In genomic region chr7:113146108-113146507, GRCm38 (mm10) we compare ENCODE assay signal across 30 mouse cellular contexts.
DNase-seq lines count a peak whose midpoint lies in the region; ATAC-seq and TF ChIP-seq lines count a peak whose summit lies in the region.
"Had no signal": no experiment of that assay in that cellular context is flagged by ENCODE, and none has a peak within 500 bp of the region (broad histone marks: within the 10 kb centered on the region; RNA-seq: fewer than 3 reads in every experiment).

No protein-coding gene starts in this region.

- H3K79me2 ChIP-seq in CH12.LX (replicated peaks; ENCODE audit: control insufficient read depth, extremely low read depth, insufficient read depth, poor library complexity, severe bottlenecking), result no peaks in the 10 kb centered on the region

- H3K4me3 ChIP-seq in layer of hippocampus, adult 2 months, result no peak overlapping the region
- no peak overlapping the region for H3K4me3 ChIP-seq in CH12.LX (replicated peaks in 1 of 3; ENCODE audit: low read depth in 2 of 3, low read length in 2 of 3, poor library complexity in 1 of 3)
- H3K4me3 ChIP-seq in forebrain, embryonic 10.5 days, result no peak overlapping the region
- H3K4me3 ChIP-seq: embryonic facial prominence, embryonic 13.5 days; erythroblast, embryonic 14.5 days; forebrain, embryonic 13.5 days; gastrocnemius, adult 2 months; heart, embryonic 13.5 days; left cerebral cortex, adult 2 months; liver, embryonic 12.5 days; neural tube, embryonic 12.5 days had no signal

- H3K4me2 ChIP-seq in CH12.LX (ENCODE audit: insufficient read depth, low read depth, poor library complexity, severe bottlenecking), result no peak overlapping the region
- H3K4me2 ChIP-seq: embryonic facial prominence, embryonic 13.5 days; forebrain, embryonic 13.5 days; heart, embryonic 13.5 days; hindbrain, embryonic 14.5 days; liver, embryonic 12.5 days; midbrain, embryonic 11.5 days; neural tube, embryonic 12.5 days had no signal

- no peak for TF ChIP-seq RAD21 in CH12.LX (IDR thresholded peaks at IDR 0.05; ENCODE audit: low read depth, low read length)

- TF ChIP-seq POLR2A in CH12.LX (IDR thresholded peaks at IDR 0.05; ENCODE audit: low read depth, low read length), result no peak

- TF ChIP-seq EP300 in CH12.LX (IDR thresholded peaks at IDR 0.05; ENCODE audit: low read length), result no peak

- in situ Hi-C loops in CH12.LX (cut with MboI; ENCODE audit: low pct_ligation_motif_present, low pct_unique_long_range_greater_than_20kb, low sequenced_read_pairs), result loop anchor here (25.0 kb wide), 1 partner anchor 734 kb away; no protein-coding TSS in a partner anchor

- peak; percentile 54 for ATAC-seq in inflammation-experienced regulatory T-cells, adult 6 months
- ATAC-seq: forebrain, embryonic 13.5 days; liver, embryonic 12.5 days; liver, postnatal 0 days; midbrain, embryonic 16.5 days had no signal

- WGBS in forebrain, embryonic 10.5 days, result 83% methylated on average over 2 of the region's 2 CpGs

- no peak overlapping the region for H3K9ac ChIP-seq in CH12.LX (ENCODE audit: insufficient read depth, low read depth)
- H3K9ac ChIP-seq: embryonic facial prominence, embryonic 13.5 days; forebrain, embryonic 13.5 days; heart, embryonic 13.5 days; hindbrain, embryonic 14.5 days; liver, embryonic 12.5 days; liver, postnatal 0 days; neural tube, embryonic 12.5 days had no signal

- H3K27me3 ChIP-seq in CH12.LX (replicated peaks), result peaks cover 10% of the 10 kb centered on the region
- H3K27me3 ChIP-seq in forebrain, embryonic 10.5 days (ENCODE audit: poor library complexity, severe bottlenecking), result peaks cover 41% of the 10 kb centered on the region
- H3K27me3 ChIP-seq: neural tube, embryonic 12.5 days had no signal

- dilution Hi-C loops in CH12.LX (cut with MboI; ENCODE audit: extremely low pct_ligation_motif_present, extremely low pct_unique_long_range_greater_than_20kb, low sequenced_read_pairs), result no loop called here

- H3K27ac ChIP-seq in layer of hippocampus, adult 2 months, result peak overlapping the region; percentile 75
- no peak overlapping the region for H3K27ac ChIP-seq in CH12.LX (ENCODE audit: insufficient read depth, low read depth)
- no peak overlapping the region for H3K27ac ChIP-seq in forebrain, embryonic 10.5 days
- H3K27ac ChIP-seq: embryonic facial prominence, embryonic 13.5 days; forebrain, embryonic 13.5 days; heart, embryonic 13.5 days; hindbrain, embryonic 14.5 days; left cerebral cortex, adult 2 months; liver, embryonic 12.5 days; neural tube, embryonic 12.5 days; stomach, postnatal 0 days had no signal

- H3K9me3 ChIP-seq in CH12.LX (replicated peaks; ENCODE audit: low read length), result no peaks in the 10 kb centered on the region
- H3K9me3 ChIP-seq in forebrain, embryonic 10.5 days, result no peaks in the 10 kb centered on the region
- H3K9me3 ChIP-seq: embryonic facial prominence, embryonic 13.5 days; forebrain, embryonic 13.5 days; heart, embryonic 13.5 days; liver, embryonic 12.5 days; neural tube, embryonic 12.5 days had no signal

- DNase-seq in layer of hippocampus, adult 2 months (ENCODE audit: low spot score in 2 of 2), result no peak
- no peak for DNase-seq in layer of hippocampus, adult 9-10 months (ENCODE audit: low spot score)
- no peak for DNase-seq in CH12.LX (ENCODE audit: extremely low read depth)
- DNase-seq in thymus, postnatal 36 days, result peak; percentile 11 to 37
- DNase-seq in left cerebral cortex, adult 8-10 months (ENCODE audit: low spot score in 2 of 2), result no peak
- DNase-seq in forebrain, embryonic 10.5 days (ENCODE audit: extremely low spot score, low spot score), result no peak
- DNase-seq in left cerebral cortex, adult 11 months (ENCODE audit: low spot score), result no peak
- DNase-seq: adrenal gland, adult 8-10 months; cerebellum, adult 2 months; gastrocnemius, adult 2 months; heart, postnatal 10 days; kidney, adult 18-20 months; kidney, postnatal 4 days; layer of hippocampus, adult 9-11 months; left cerebral cortex, postnatal 4 days; liver, postnatal 0 days; lung, postnatal 36 days; right cerebral cortex, postnatal 4 days had no signal

- H3K36me3 ChIP-seq in CH12.LX (replicated peaks in 1 of 2; ENCODE audit: control insufficient read depth in 1 of 2, insufficient read depth in 1 of 2, low read length in 1 of 2), result no peaks in the 10 kb centered on the region
- H3K36me3 ChIP-seq in forebrain, embryonic 10.5 days (replicated peaks), result no peaks in the 10 kb centered on the region
- H3K36me3 ChIP-seq: embryonic facial prominence, embryonic 13.5 days; heart, embryonic 13.5 days; liver, embryonic 12.5 days; neural tube, embryonic 12.5 days had no signal

- TF ChIP-seq CTCF in layer of hippocampus, adult 2 months (conservative IDR thresholded peaks at IDR 0.05), result no peak
- 0 out of 4 replicates have a peak, but pooled peaks of 1 of the 2 experiments have one; percentile 1 for TF ChIP-seq CTCF in CH12.LX (conservative IDR thresholded peaks at IDR 0.05 in 1 of 2, IDR thresholded peaks at IDR 0.05 in 1 of 2; ENCODE audit: low read depth in 2 of 2, low read length in 2 of 2)

- peaks cover 8 to 31% of the 10 kb centered on the region in 2 experiments; a peak in 3 of 4 replicates for H3K4me1 ChIP-seq in CH12.LX (ENCODE audit: control insufficient read depth in 1 of 2, insufficient read depth in 2 of 2)
- H3K4me1 ChIP-seq in forebrain, embryonic 10.5 days, result peaks cover 41% of the 10 kb centered on the region
- H3K4me1 ChIP-seq: liver, embryonic 12.5 days had no signal

TF ChIP-seq in CH12.LX, 34 proteins besides CTCF, POLR2A, EP300 and RAD21:
- TF ChIP-seq PAX5 (IDR thresholded peaks at IDR 0.05; ENCODE audit: low read length) (no peak), NRF1 (IDR thresholded peaks at IDR 0.05; ENCODE audit: low read depth, low read length) (no peak), MAX (IDR thresholded peaks at IDR 0.05; ENCODE audit: low read length) (no peak), ZKSCAN1 (IDR thresholded peaks at IDR 0.05; ENCODE audit: borderline replicate concordance, low read depth, low read length) (no peak), ZNF384 (IDR thresholded peaks at IDR 0.05; ENCODE audit: low read depth, low read length) (peak; percentile 87), CHD2 (IDR thresholded peaks at IDR 0.05; ENCODE audit: low read length) (no peak), TCF12 (IDR thresholded peaks at IDR 0.05; ENCODE audit: low read depth, low read length) (no peak), SIN3A (IDR thresholded peaks at IDR 0.05; ENCODE audit: low read length) (no peak), BHLHE40 (IDR thresholded peaks at IDR 0.05; ENCODE audit: low read depth, low read length) (no peak)
TF ChIP-seq in CH12.LX: peak in this region for 1.

Comparison
In these comparisons a context has a peak if more than half of its experiments do, and no peak if none do; other contexts are left out.
1. DNase-seq: peak in thymus, postnatal 36 days (2 of 2); none in layer of hippocampus, adult 2 months (0 of 2), layer of hippocampus, adult 9-10 months (single experiment), CH12.LX (single experiment), left cerebral cortex, adult 8-10 months (0 of 2), forebrain, embryonic 10.5 days (single experiment) and left cerebral cortex, adult 11 months (single experiment).